In the genomic region with DNA sequence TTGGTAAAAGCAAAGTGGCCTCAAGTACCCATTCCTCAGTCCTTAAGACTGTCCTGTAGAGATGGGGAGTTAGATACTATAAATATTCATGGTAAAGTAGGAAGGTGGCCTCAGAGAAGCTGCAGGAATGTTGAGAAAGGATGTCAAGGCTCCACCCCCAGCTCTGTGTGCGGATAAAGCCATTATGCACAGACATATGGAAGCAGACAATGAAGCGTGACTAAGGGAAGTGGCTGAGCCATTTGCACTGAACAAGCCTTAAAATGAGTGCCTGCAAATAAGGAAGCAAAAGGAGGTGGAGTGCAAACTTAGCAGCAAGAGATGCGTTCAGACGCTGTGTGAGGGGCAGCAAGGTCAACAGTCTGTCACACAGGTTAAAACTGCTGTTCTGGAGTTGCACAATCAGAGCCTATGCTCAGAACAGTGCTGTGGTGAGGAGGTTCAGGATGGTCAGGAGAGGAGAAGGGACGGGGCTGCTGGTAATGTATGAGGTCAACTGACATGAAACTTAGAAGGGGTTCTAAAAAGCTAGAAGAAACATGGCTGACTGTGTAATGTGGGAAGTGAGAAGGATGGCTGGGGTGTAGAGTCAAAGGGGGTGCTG, we compare ENCODE assay signal across 18 mouse cellular contexts. TPM values are rescaled to one million over a fixed set of nuclear protein-coding genes. Genes with fewer than 3 reads are reported as not detected.
DNase-seq lines count a peak whose midpoint lies in the region; ATAC-seq lines count a peak whose summit lies in the region.
"Had no signal": no experiment of that assay in that cellular context is flagged by ENCODE, and none has a peak within 500 bp of the region (broad histone marks: within the 10 kb centered on the region; RNA-seq: fewer than 3 reads in every experiment).

No protein-coding gene starts in this region.

- H3K27ac ChIP-seq in kidney, embryonic 16.5 days (ENCODE audit: low read length) = no peak overlapping the region
- H3K27ac ChIP-seq in liver, embryonic 16.5 days (ENCODE audit: low read length) = no peak overlapping the region
- no peak overlapping the region for H3K27ac ChIP-seq in liver, embryonic 12.5 days
- H3K27ac ChIP-seq: heart, embryonic 10.5 days; lung, embryonic 15.5 days; stomach, postnatal 0 days had no signal

- no peaks in the 10 kb centered on the region for H3K9me3 ChIP-seq in kidney, embryonic 16.5 days (ENCODE audit: low read length)
- H3K9me3 ChIP-seq in liver, embryonic 16.5 days (replicated peaks; ENCODE audit: control insufficient read depth, low read length) = no peaks in the 10 kb centered on the region
- H3K9me3 ChIP-seq in liver, embryonic 12.5 days (replicated peaks) = no peaks in the 10 kb centered on the region
- H3K9me3 ChIP-seq: heart, embryonic 10.5 days; lung, embryonic 15.5 days had no signal

- no peak overlapping the region for H3K4me2 ChIP-seq in kidney, embryonic 16.5 days (replicated peaks; ENCODE audit: low read depth, low read length)
- no peak overlapping the region for H3K4me2 ChIP-seq in liver, embryonic 16.5 days (ENCODE audit: low read depth, low read length)
- no peak overlapping the region for H3K4me2 ChIP-seq in liver, embryonic 12.5 days
- H3K4me2 ChIP-seq: lung, embryonic 15.5 days; midbrain, embryonic 11.5 days had no signal

- H3K9ac ChIP-seq in kidney, embryonic 16.5 days (replicated peaks; ENCODE audit: low read length) = no peak overlapping the region
- no peak overlapping the region for H3K9ac ChIP-seq in liver, embryonic 16.5 days (ENCODE audit: low read depth, low read length)
- no peak overlapping the region for H3K9ac ChIP-seq in liver, embryonic 12.5 days
- H3K9ac ChIP-seq: lung, embryonic 15.5 days had no signal

- 0 out of 2 replicates have a peak, but pooled peaks have one; percentile 35 for ATAC-seq in kidney, embryonic 16.5 days (ENCODE audit: low FRiP score, low TSS enrichment)
- 0 out of 2 replicates have a peak, but pooled peaks have one; percentile 67 for ATAC-seq in liver, embryonic 16.5 days (ENCODE audit: low read depth)
- no peak for ATAC-seq in liver, embryonic 12.5 days
- ATAC-seq in granulocyte monocyte progenitor cell, adult 5-6 weeks (replicated peaks; ENCODE audit: poor library complexity, severe bottlenecking) = peak; percentile 63
- ATAC-seq: forebrain, embryonic 14.5 days had no signal

- 59% methylated on average over 5 of the region's 5 CpGs for WGBS in kidney, embryonic 16.5 days
- WGBS in liver, embryonic 16.5 days (ENCODE audit: insufficient replicate concordance) = 51% methylated on average over 5 of the region's 5 CpGs
- 57% methylated on average over 5 of the region's 5 CpGs for WGBS in liver, embryonic 12.5 days (ENCODE audit: insufficient replicate concordance)

- H3K36me3 ChIP-seq in kidney, embryonic 16.5 days (ENCODE audit: insufficient read depth, low read length) = no peaks in the 10 kb centered on the region
- no peaks in the 10 kb centered on the region for H3K36me3 ChIP-seq in liver, embryonic 16.5 days (ENCODE audit: control insufficient read depth, insufficient read depth)
- H3K36me3 ChIP-seq in liver, embryonic 12.5 days = no peaks in the 10 kb centered on the region
- H3K36me3 ChIP-seq: heart, embryonic 10.5 days; lung, embryonic 15.5 days had no signal

- no peak for DNase-seq in kidney, postnatal 4 days
- DNase-seq in right cerebral cortex, postnatal 25 days = peak; percentile 12
- no peak for DNase-seq in retina, embryonic 14.5 days (ENCODE audit: low spot score)
- DNase-seq in ovary, postnatal 10 days (ENCODE audit: low spot score) = no peak
- DNase-seq: cerebellum, adult 8-10 months; gastrocnemius, postnatal 10 days; heart, postnatal 36 days; kidney, adult 8-10 months; thymus, postnatal 25 days had no signal

- no peaks in the 10 kb centered on the region for H3K27me3 ChIP-seq in kidney, embryonic 16.5 days (ENCODE audit: insufficient read depth, low read length)
- no peaks in the 10 kb centered on the region for H3K27me3 ChIP-seq in liver, embryonic 16.5 days (ENCODE audit: control insufficient read depth, insufficient read depth, low read depth, low read length)
- no peaks in the 10 kb centered on the region for H3K27me3 ChIP-seq in liver, embryonic 12.5 days (replicated peaks)
- H3K27me3 ChIP-seq: lung, embryonic 15.5 days had no signal

- no peak overlapping the region for H3K4me3 ChIP-seq in kidney, embryonic 16.5 days (ENCODE audit: low read length)
- H3K4me3 ChIP-seq in liver, embryonic 16.5 days (ENCODE audit: low read depth, low read length) = no peak overlapping the region
- no peak overlapping the region for H3K4me3 ChIP-seq in liver, embryonic 12.5 days
- H3K4me3 ChIP-seq: heart, embryonic 10.5 days; lung, embryonic 15.5 days had no signal

- H3K4me1 ChIP-seq in kidney, embryonic 16.5 days (ENCODE audit: insufficient read depth, low read length) = peaks cover 6% of the 10 kb centered on the region; the same call in 1 of the 2 replicates
- H3K4me1 ChIP-seq in liver, embryonic 16.5 days (ENCODE audit: control insufficient read depth, low read depth, low read length) = no peaks in the 10 kb centered on the region; the same call in none of the 2 replicates
- peaks cover 10% of the 10 kb centered on the region for H3K4me1 ChIP-seq in liver, embryonic 12.5 days

RNA-seq across cellular contexts. Expression of gene Sox5, which starts 35.7 kb away (rescaled TPM):
- polyA plus RNA-seq in kidney, embryonic 16.5 days (2015; fragmentation: Nextera tagmentation; extraction: Ambion mirVana) = 14.8 and 20.1 TPM in 2 replicates
- 7.1 and 7.5 TPM in 2 replicates for polyA plus RNA-seq in liver, embryonic 16.5 days (2015; fragmentation: Nextera tagmentation; extraction: Ambion mirVana)
- polyA plus RNA-seq in liver, embryonic 12.5 days (2016; fragmentation: Nextera tagmentation; extraction: Ambion mirVana) = 5.9 and 6.2 TPM in 2 replicates
- not detected in 2 replicates for total RNA-seq in granulocyte monocyte progenitor cell, adult 5-6 weeks (2014; fragmentation: Nextera tagmentation)
- total RNA-seq in granulocyte monocyte progenitor cell, adult 5-6 weeks (2017) = 0.04 TPM in 1 of 2 replicates, not detected in the other
